Mouse (Mus musculus) cerebellum, adult 2 months (tissue): ENCODE results near the gene Cnot6.

Source experiments
- CTCF ChIP-seq: fragments of 200-500 bp; IDR thresholded peaks from 2 replicates; pipeline ENCODE4 v1.5.1; 2011; ENCODE audit warnings: low read depth, mild to moderate bottlenecking, control low read depth, low read length, moderate library complexity, borderline replicate concordance; ENCODE audit not compliant: insufficient read depth
- POLR2A ChIP-seq: fragments of 200-500 bp; IDR thresholded peaks from 2 replicates; pipeline ENCODE4 v1.6.1; 2011; ENCODE audit warnings: low read length, control low read depth, borderline replicate concordance; ENCODE audit not compliant: insufficient read depth

DNA sequence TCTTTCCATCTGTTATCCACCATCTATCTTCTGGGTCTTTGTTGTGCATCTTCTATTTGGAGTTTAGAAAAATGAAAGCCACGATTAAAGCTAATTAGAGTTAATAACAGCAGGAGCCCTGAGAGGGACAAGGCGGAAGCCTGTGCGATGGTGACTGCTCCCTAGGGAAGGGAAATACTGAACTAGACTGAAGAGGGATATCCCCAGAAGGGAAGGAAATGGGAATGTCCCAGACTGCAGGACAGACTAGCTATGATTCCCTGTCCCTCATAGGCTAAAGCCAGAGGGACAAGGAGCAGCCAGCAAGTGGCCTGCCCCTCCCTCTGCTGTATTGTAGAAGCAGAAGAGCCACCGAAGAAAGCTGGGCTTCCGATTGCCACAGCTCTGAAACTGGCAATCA, 90.6 kb downstream of the Cnot6 start:
- TF ChIP-seq CTCF (no peak), POLR2A (no peak)
